Mouse (Mus musculus) fat pad, adult 2 months (tissue): ENCODE data around the gene Kif6.

Experiments used
- DNase-seq: peaks from one replicate; pipeline ENCODE4 v3.0.0-alpha.2; 2011; ENCODE audit warnings: low read depth, low spot score; ENCODE audit errors: extremely low read depth

Gene Kif6

DNA sequence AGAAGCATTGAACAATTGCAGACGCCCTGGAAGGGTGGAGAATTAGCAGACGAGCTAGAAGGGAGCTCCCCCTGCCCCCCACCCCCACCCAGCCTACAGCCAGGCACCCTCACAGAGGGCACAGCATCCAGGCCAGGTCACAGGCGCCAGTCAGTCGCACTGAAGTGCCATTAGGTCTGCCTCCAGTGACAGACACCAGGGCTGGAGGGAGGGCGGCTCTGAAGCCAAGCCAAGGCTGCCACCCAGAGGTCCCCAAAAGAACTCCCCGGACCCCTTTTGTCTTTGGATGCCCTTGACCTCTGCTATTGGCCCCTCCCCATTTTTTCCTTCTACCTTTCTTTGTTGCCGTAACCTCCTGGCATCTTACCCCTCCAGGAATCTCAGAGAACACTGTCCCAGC lies 274.7 kb downstream of the Kif6 start:
- DNase-seq: no peak

DNA sequence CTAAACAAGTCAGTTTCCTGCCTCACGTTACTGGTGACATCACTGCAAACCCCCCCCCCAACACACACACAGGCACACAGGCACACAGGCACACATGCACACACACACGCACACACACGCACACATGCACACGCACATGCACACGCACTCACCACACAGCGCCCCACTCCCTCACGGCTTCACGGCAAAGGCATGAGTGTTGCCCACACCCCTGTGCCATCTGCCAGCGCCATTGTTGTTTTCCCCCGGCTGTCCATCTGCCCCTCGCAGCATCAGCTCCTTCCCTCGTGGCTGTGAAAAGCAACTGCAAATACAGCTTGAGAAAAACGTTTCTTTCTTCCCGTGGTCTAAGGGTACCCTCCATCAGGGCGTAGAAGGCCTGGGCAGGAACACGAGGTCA lies 275.9 kb downstream of the Kif6 start:
- DNase-seq: no peak

DNA sequence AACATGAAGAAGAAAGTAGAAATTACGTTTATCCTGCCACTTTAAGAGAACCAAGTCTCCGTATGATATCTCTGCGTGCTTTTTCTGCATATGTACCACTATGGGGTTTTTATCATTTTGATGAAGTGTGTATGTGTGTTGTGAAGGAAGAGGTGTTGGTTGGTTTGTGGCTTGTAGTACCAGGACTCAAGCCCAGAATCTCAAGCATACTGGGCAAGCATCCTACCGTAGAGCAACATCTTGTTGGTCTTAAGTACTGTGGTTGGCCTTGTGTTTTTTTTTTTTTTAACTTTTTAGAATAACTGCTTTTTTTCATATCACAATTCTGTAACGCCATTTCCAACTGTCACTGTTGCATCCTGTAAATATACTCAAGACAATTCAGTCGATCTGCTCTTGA lies 277.5 kb downstream of the Kif6 start:
- DNase-seq: no peak

DNA sequence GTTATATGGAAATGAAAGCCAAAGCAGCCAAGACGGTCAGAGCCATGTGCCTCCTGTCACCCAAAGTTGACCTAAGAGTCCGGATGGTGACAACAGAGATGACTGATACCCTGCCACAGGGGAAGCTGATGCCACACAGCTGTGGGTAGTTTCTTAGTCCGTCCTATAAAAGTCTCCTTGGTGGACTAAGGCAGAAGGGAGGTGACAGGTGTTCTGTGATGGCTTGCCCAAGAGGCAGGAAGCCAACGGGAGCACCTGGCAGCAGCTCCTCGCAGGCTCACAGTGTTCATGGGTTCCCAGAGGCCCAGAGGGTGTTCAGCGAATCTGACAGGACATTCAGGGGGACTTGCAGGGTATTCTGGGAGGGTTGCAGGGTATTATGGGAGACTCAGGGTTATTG lies 279.5 kb downstream of the Kif6 start:
- DNase-seq: no peak

DNA sequence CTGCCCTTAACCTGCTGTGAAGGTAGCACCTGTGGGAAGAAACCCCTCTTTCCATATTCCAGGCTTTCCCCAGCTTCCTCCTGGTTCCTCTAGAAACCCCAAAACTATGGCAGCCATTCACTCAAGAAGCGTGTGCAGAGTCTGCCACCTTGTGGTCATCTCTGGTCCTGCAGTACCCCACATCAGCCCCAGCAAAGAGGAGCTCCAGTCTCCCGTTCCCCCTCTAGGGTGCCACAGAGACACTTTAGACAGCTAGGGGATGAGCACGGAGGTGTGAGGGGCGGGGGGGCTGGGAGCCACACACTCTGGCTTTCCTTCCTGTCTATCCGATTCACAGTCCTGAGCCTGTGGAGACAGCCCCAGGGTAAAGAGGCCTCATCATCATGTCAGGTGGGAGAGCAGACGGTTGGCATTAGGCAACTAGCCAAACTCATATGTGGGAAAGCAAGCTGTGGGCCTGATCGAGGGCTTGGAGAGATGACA lies 284.0 kb downstream of the Kif6 start:
- DNase-seq: no peak

DNA sequence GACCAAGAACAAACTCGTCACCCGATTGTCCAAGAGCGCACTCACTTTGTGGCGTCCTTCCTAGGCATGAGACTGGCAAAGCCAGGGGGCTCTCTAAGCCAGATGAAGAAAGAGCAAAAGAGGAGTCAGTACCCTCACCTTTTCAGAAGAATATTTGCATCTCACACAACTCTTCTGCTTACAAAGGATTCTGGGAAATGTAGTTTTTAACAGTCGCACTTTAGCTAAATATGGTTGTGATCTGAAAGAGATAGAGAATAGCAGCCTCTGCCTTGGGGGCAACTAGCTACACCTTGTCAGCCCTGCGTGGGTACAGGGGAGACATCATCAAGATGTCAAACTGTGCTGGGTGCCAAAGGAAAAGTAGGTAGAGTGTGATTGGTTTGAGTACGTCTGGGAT lies 287.7 kb downstream of the Kif6 start:
- no peak for DNase-seq

DNA sequence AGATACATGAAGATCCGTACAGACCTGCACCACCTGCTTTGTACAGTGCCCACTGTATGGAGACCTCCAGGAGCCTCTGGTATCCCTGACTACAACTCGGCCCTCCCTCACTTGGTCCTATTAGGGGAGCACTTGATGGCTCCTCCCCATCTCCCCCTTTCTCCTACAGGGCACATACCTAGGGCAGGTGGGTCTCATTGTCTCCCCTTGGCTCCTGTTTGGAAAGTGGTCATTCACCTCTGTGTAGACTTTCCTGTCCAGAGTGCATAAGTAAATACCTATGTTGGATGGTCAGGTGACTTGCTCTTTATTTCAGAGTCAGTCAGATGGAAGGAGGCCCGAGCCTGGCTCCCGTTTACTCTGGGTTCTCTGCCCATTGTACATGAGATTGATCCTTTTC lies 308.5 kb downstream of the Kif6 start:
- no peak for DNase-seq

DNA sequence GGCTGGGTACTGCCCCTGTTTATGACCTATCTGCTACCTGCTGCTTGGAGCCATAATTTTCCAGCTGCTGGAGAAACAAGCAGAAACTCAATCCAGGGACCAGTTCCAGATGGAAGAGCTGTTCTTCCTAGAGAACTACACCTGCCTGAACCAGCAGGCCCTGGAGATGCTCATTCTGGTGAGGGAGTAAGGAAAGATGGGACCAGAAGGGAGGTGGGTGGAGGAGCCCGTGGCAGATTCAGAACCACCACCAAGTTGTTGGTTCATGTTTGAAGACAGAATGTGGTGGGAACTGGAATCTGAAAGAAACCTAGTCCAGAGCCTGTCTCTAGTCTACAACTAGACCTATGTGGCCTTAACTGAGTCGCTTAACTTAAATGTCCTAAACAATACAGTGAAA lies 312.7 kb downstream of the Kif6 start:
- no peak for DNase-seq

DNA sequence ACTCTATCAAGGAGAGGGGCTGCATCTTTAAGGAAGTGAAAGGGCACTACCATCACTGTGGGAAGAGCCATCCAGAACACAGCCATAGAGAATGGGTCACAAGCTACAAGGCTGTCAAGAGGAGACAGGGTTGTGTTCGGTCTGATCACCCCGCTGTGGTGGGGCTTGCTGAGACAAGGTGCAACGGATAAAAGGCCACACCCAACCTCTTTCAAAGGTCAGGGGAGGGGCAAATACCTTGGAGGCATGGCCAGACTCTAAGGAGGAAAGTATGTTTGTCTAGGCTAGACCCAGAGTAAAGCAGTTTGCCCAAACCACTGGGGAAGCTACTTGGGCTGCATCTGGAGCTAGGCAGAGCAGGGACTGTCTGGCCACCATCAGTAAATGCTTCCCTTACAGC lies 318.9 kb downstream of the Kif6 start:
- no peak for DNase-seq

DNA sequence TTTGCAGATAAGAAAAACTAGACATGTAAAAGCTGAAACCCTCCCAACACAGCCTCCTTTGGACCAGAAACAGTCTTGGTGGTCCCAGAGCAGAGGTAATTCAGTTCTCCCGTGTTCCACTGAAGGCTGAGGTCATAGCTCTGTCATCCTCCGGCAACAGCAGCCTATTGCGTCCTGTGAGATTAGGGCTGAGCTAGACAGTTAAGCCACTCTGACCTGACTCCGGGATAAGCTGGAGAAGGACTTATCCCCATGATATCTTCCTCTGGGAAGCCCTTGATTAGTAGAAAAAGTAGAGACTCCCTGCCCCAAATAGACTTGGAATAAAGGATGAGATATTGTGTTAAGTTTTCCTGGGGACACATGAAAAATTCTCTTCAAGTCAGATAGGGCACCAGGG lies 319.6 kb downstream of the Kif6 start:
- no peak for DNase-seq

DNA sequence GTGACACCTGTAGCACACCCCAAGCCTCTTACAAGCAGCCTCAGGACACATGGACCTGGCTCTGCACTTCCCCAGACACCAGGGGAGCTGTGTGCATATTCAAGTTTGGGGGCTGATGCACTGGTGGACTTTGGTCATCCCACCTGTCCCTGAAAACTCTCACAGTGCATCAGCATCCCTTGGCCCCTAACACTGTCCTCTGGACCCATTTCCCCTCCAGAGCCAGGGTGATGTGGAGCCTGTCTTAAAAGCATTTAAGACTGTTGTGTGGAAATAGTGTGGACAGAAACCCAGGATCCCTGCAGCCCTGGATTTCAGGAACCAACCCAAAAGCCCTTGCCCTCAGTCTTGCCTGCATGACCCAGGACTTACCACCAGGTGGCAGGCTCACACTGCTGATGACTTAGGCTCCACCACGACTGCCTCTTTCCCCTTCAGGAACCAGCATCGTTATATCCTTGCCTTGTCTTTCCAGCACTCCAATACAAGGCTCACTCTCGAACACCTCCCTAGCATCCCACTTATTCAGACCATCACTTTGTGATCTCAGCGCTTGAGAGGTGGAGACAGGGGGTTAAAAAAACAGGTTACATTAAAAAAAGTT lies 320.8 kb downstream of the Kif6 start:
- no peak for DNase-seq

DNA sequence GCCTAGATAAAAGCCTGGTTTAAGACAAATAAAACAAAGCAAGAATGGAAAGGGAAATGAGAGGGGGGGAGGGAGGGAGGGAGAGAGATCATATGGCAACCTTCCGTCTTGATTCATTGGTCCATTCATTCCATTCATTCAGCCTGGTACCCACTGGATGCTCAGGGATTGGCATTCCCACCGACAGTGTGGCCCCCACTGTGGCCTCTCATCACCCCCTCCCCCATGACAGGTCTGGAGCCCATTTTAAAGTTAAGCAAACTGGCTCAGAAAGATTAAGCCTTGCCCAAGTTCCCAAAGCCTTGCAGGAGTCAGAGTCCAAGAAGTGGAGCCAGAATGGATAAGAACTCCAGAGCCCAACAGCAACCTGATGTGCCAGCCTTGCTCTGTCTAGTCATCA lies 321.3 kb downstream of the Kif6 start:
- DNase-seq: no peak

DNA sequence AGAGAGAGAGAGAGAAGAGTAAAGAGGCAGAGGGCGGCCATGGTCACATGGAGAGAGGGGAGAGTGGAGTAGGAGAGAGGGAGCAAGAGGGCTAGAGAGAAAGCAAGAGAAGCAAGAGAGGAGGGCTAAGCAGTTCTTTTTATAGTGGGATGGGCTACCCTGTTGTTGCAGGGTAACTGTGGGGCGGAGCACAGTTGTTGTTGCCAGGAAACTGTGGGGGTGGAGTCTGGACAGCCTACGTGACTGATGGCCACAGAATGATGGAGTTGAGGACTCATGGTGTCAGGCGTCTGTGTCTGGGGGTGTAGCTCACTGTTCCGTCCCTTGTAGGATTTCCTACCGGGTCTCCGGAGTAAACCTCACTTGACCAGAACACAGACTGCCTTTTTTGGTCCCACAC lies 324.2 kb downstream of the Kif6 start:
- DNase-seq: no peak

DNA sequence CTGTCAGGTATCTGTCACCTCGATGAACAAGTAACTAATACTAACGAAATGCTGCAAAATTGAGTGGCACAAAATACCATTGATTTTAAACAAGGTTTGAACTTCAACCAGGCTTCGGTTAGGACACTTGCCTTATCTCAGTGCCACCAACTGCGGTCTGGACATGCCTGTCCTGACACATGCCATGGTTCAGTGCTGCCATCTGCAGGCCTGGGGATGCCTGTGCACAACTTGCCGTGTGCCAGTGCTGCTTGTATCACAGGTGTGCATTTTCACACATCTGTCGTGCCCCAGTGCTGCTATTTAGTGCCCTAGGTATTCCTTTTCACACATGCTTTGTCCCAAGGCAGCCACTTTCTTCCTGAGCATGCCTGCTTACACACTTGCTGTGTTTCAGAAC lies 327.7 kb downstream of the Kif6 start:
- DNase-seq: no peak

DNA sequence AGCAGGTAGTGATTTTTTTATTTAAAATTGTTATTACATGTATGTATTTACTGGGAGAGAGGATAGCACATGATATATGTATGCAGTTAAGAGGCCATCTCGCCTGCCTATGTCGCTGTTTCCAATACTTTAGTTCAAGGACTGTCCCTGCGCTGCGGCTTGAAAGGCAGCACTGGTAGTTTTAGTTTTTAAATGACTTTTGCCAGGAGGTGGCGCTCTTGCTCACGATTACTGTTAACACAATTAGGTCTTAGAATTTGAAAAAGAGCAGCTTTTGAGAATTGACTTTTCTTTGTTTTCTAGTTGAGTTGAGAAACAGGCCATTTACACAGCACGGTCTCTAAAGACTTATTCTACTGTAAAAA lies 336.5 kb downstream of the Kif6 start:
- no peak for DNase-seq

DNA sequence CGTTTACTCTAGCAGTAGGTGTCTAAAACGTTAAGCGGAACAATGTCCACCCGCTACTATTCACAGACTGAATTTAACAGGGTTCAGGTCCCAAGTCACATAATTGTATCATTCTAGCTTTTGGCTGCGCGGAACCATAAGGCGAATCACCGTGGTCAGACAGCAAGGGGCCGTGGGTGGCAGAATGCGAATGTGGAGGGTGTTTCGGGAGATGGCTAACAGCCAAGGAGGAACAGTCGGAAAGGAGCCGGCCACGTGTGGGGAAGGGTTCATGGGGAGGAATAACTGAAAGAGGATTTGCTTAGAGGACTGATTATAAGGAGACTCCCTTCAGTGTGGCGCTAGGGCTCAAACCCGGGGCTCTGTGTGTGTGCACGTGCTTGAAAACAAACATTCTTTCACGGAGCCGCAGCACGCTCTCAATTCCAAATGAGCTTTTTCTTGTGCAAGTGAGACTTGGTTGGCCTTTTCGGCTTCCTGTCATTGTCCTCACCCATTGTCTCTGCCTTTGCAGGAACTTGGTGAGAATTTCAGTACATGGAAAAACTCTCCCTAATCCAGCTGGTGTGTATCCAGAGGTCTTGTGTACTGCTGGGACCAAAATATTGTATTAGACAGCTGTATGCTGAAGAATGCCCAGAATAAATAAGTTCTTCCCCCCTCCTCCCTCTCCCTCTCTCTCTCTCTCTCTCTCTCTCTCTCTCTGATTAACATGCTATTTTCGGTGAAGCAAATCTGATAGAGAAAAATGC lies 337.1 kb downstream of the Kif6 start:
- DNase-seq: no peak

DNA sequence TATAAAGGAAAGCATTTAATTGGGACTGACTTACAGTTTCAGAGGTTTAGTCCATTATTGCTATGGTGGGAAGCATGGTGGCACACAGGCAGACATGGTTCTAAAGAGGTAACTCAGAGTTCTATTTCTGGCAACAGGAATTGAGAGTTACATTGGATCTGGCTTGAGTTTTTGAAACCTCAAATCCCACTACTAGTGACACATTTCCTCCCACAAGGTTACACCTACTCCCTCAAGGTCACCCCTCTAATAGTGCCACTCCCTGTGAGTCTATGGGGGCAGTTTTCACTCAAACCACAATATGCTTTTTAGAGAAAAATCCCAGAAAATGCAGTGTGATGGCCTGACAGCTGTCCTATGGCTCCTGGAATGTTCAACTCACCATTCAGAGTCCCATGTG lies 344.1 kb downstream of the Kif6 start:
- no peak for DNase-seq
